Mouse (Mus musculus) brain, embryonic 14.5 days (tissue): ENCODE measurements around the gene Col6a3.

Source experiments
- CTCF ChIP-seq: fragments of 200-500 bp; IDR thresholded peaks from 2 replicates; pipeline ENCODE4 v1.5.1; 2012; ENCODE audit warnings: inconsistent platforms, mild to moderate bottlenecking, moderate library complexity, borderline replicate concordance; ENCODE audit not compliant: insufficient read depth, insufficient read length; ENCODE audit errors: extremely low read depth
- POLR2A ChIP-seq: fragments of 200-500 bp; IDR thresholded peaks from 2 replicates; pipeline ENCODE4 v1.6.1; 2012; ENCODE audit warnings: mild to moderate bottlenecking, inconsistent platforms, borderline replicate concordance; ENCODE audit not compliant: poor library complexity, insufficient read depth, insufficient read length, severe bottlenecking; ENCODE audit errors: extremely low read depth

DNA sequence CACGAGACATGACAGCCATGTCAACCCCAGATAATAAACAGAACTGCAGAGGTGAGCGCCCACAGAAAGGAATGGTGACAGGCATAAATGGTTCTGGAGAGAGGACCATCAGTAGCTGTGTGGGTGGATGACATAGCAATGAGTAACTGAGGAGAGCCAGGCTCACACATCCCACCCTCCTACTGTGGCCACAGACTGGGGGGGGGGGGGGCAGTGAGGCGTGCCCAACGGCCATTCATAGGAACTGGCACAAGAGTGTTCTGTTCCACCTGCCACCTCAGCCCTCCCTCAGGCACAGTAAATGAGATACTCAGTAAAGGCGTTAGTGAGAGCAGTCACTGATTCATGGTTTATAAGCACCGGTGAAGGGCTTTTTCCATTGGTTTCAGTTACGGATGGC is 23.0 kb upstream of the Col6a3 start:
- TF ChIP-seq CTCF, result no peak
- TF ChIP-seq POLR2A, result no peak
